Mouse (Mus musculus): ENCODE measurements around the gene Plcb1. TPM values are rescaled to one million over a fixed set of nuclear protein-coding genes. Genes with fewer than 3 reads are reported as not detected.

The Plcb1 gene
- polyA plus RNA-seq, 1 experiment from 2014 or later: 4.4 TPM

GRCm38 (mm10) chr2:134922636-134923375 lies 136.9 kb downstream of the Plcb1 start:
- no peaks in the 10 kb centered on the region for H3K27me3 ChIP-seq (replicated peaks)
- WGBS (ENCODE audit: insufficient replicate concordance): 65% methylated on average over 10 of the region's 10 CpGs
- no peak overlapping the region for H3K4me2 ChIP-seq
- H3K4me3 ChIP-seq: no peak overlapping the region
- no peaks in the 10 kb centered on the region; the same call in 1 of the 2 replicates for H3K4me1 ChIP-seq
- H3K36me3 ChIP-seq: no peaks in the 10 kb centered on the region
- no peak overlapping the region for H3K9ac ChIP-seq
- no peak overlapping the region for H3K27ac ChIP-seq
- no peaks in the 10 kb centered on the region for H3K9me3 ChIP-seq (replicated peaks)
- no peak for ATAC-seq

GRCm38 (mm10) chr2:134924143-134924655 lies 138.3 kb downstream of the Plcb1 start:
- Histone ChIP-seq H3K36me3 (no peaks in the 10 kb centered on the region), H3K27me3 (replicated peaks) (no peaks in the 10 kb centered on the region), H3K9ac (no peak overlapping the region), H3K4me1 (no peaks in the 10 kb centered on the region; the same call in 1 of the 2 replicates), H3K27ac (no peak overlapping the region), H3K4me2 (no peak overlapping the region), H3K9me3 (replicated peaks) (no peaks in the 10 kb centered on the region), H3K4me3 (no peak overlapping the region)
- ATAC-seq: no peak
- WGBS (ENCODE audit: insufficient replicate concordance): 70% methylated on average over 4 of the region's 4 CpGs

- no peaks in the 10 kb centered on the region for H3K27me3 ChIP-seq (replicated peaks)
- no peak overlapping the region for H3K9ac ChIP-seq
- no peaks in the 10 kb centered on the region; the same call in 1 of the 2 replicates for H3K4me1 ChIP-seq
- no peaks in the 10 kb centered on the region for H3K9me3 ChIP-seq (replicated peaks)
- no peak overlapping the region for H3K4me3 ChIP-seq
- no peak for ATAC-seq
- WGBS (ENCODE audit: insufficient replicate concordance): 53% methylated on average over 1 of the region's 1 CpGs
- H3K27ac ChIP-seq: no peak overlapping the region
- no peaks in the 10 kb centered on the region for H3K36me3 ChIP-seq
- H3K4me2 ChIP-seq: no peak overlapping the region
Measured at GRCm38 (mm10) chr2:134926266-134926665, 140.4 kb downstream of the Plcb1 start.

GRCm38 (mm10) chr2:134927072-134927471 lies 141.2 kb downstream of the Plcb1 start:
- no peak overlapping the region for H3K4me2 ChIP-seq
- H3K9me3 ChIP-seq (replicated peaks): no peaks in the 10 kb centered on the region
- no peaks in the 10 kb centered on the region; the same call in 1 of the 2 replicates for H3K4me1 ChIP-seq
- WGBS (ENCODE audit: insufficient replicate concordance): 67% methylated on average over 5 of the region's 5 CpGs
- no peak overlapping the region for H3K27ac ChIP-seq
- ATAC-seq: no peak
- H3K9ac ChIP-seq: no peak overlapping the region
- no peak overlapping the region for H3K4me3 ChIP-seq
- H3K36me3 ChIP-seq: no peaks in the 10 kb centered on the region
- no peaks in the 10 kb centered on the region for H3K27me3 ChIP-seq (replicated peaks)

DNA sequence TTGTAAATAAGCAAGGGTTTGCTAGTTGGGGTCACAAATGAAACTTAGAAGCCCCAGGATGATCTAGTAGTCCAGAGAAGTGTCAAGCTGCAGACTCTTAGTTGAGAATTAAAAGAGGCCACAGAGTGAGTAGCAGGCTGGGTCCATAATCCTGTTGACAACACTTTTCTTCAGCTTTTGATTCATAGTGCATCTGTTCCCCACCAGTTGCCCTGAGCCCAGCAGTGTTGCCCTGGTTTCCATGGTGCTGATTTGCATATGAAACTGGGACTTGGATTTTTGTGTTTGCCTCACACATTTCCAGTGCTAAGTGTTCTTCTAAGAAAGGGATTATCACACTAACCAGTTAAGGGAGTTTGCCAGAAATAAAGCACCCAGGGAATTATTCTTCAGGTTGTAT lies 143.6 kb downstream of the Plcb1 start:
- H3K9me3 ChIP-seq (replicated peaks): no peaks in the 10 kb centered on the region
- ATAC-seq: no peak
- no peak overlapping the region for H3K27ac ChIP-seq
- H3K9ac ChIP-seq: no peak overlapping the region
- no peaks in the 10 kb centered on the region; the same call in 1 of the 2 replicates for H3K4me1 ChIP-seq
- no peak overlapping the region for H3K4me2 ChIP-seq
- no peak overlapping the region for H3K4me3 ChIP-seq
- H3K36me3 ChIP-seq: no peaks in the 10 kb centered on the region
- no peaks in the 10 kb centered on the region for H3K27me3 ChIP-seq (replicated peaks)

- no peak overlapping the region for H3K4me2 ChIP-seq
- H3K27me3 ChIP-seq (replicated peaks): no peaks in the 10 kb centered on the region
- 66% methylated on average over 4 of the region's 4 CpGs for WGBS (ENCODE audit: insufficient replicate concordance)
- H3K36me3 ChIP-seq: no peaks in the 10 kb centered on the region
- H3K9me3 ChIP-seq (replicated peaks): no peaks in the 10 kb centered on the region
- ATAC-seq: no peak
- no peaks in the 10 kb centered on the region; the same call in 1 of the 2 replicates for H3K4me1 ChIP-seq
- H3K27ac ChIP-seq: no peak overlapping the region
- H3K9ac ChIP-seq: no peak overlapping the region
- H3K4me3 ChIP-seq: no peak overlapping the region
Measured at GRCm38 (mm10) chr2:134930961-134931360, 145.1 kb downstream of the Plcb1 start.

DNA sequence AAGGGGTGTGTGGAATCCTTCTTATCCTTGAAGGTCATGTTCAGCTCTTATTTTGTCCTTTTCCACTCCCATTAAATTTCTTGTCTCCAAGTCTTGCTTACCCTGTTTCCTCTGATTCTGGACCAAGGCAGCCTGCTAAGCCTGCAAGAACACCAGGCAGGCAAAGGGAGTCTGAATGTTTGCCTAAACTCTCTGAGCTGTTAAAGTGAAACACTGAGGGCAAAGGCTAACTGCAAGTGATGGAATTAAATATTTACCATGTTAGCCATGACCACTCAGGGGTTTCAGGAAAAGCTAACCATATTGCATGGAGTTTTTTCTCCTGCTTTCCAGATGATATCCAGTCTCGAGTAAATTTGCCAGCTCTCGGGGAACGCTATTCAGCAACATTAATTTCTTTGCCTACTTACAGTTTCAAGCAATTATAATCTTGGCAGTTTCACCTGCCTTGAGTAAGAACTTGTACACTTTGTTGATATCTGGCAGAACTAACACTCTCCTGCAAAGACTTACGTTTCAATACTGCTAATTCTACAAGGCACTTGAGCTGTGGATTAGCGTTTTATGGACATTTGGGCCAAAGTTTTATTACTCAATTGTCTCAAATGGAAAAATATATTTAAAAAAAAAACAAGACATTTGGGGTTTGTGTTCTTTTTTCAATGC lies 146.0 kb downstream of the Plcb1 start:
- no peak overlapping the region for H3K27ac ChIP-seq
- no peaks in the 10 kb centered on the region for H3K36me3 ChIP-seq
- ATAC-seq: no peak
- H3K4me2 ChIP-seq: no peak overlapping the region
- H3K27me3 ChIP-seq (replicated peaks): no peaks in the 10 kb centered on the region
- no peaks in the 10 kb centered on the region for H3K4me1 ChIP-seq
- H3K4me3 ChIP-seq: no peak overlapping the region
- no peak overlapping the region for H3K9ac ChIP-seq
- WGBS (ENCODE audit: insufficient replicate concordance): 69% methylated on average over 5 of the region's 5 CpGs
- no peaks in the 10 kb centered on the region for H3K9me3 ChIP-seq (replicated peaks)

DNA sequence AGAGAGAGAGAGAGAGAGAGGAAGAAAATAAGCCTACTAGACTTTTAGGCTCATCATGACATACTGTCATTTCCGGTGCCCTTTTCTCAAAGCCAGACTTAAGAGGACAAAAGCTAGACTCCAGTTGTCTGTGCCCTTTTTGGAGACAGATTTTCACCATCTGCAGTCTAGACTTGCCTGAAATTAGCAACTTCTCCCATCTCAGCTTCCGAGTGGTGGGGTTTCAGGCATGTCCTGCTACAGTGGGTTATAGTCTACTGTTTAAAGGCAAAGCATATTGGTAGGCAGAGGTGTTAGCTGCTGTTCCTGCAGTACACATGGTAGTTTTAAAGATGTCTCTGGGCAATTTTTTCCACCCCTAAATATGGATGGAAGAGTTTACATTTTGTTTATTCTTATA lies 149.6 kb downstream of the Plcb1 start:
- Histone ChIP-seq H3K4me3 (no peak overlapping the region), H3K9me3 (replicated peaks) (no peaks in the 10 kb centered on the region), H3K9ac (no peak overlapping the region), H3K27ac (no peak overlapping the region), H3K36me3 (no peaks in the 10 kb centered on the region), H3K4me1 (no peaks in the 10 kb centered on the region), H3K4me2 (no peak overlapping the region), H3K27me3 (replicated peaks) (no peaks in the 10 kb centered on the region)
- ATAC-seq: no peak
- WGBS (ENCODE audit: insufficient replicate concordance): 83% methylated on average over 2 of the region's 2 CpGs

DNA sequence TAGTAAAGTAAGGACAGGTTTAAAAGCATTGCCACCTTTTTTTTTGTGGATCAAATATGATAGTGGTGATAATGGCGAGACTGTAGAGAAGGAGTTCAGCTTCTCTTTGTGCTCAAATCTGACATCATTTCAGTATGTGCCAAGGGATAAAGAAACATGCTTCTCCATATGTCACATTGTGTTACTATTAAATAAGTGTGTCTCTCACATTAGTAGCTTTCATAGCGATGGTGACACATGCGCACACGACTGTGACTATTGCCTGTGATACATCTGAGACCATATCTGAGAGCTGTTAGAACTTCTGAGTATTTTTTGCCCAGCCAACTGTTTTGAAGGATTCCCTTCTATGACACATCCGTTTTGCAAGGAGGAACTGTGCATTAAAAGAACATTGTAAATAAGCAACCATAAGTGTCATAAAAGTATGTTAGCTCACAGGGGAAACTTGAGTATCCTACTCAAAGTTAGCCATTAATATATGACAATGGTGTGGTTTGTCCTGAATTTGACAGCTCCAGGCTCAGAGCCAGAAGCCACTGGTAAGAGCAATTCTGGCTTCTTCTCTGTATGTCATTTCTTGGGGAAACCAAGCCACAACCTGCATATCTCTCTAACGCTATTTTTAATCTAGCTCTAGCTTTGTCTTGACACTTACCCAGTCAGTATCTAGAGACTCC lies 150.2 kb downstream of the Plcb1 start:
- Histone ChIP-seq H3K9ac (no peak overlapping the region), H3K27me3 (replicated peaks) (no peaks in the 10 kb centered on the region), H3K4me2 (no peak overlapping the region), H3K27ac (no peak overlapping the region), H3K36me3 (no peaks in the 10 kb centered on the region), H3K4me3 (no peak overlapping the region), H3K9me3 (replicated peaks) (no peaks in the 10 kb centered on the region), H3K4me1 (no peaks in the 10 kb centered on the region)
- no peak for ATAC-seq
- 71% methylated on average over 6 of the region's 6 CpGs for WGBS (ENCODE audit: insufficient replicate concordance)

DNA sequence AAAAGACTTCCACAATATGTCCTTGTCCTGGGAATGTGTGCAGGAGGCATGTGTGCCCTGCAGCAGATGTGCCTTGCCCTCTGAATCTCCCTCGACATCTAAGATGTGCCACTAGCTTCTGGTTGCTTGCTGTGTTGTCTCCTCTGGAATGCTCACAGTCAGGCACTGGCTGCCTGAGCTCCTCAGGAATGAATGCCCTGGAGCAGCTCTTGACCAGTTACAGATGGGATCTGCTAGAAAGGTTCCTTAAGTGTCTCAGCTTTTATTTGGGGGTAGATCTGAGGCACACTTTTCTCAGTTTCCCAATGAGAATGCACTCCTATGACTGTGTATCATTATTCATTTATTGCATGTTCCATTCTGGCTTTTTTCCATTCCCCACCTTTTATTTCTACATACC lies 151.8 kb downstream of the Plcb1 start:
- WGBS (ENCODE audit: insufficient replicate concordance): 38% methylated on average over 1 of the region's 1 CpGs
- no peak for ATAC-seq

GRCm38 (mm10) chr2:134942039-134942438 lies 156.2 kb downstream of the Plcb1 start:
- no peak overlapping the region for H3K27ac ChIP-seq
- 77% methylated on average over 4 of the region's 4 CpGs for WGBS (ENCODE audit: insufficient replicate concordance)
- H3K36me3 ChIP-seq: no peaks in the 10 kb centered on the region
- H3K27me3 ChIP-seq (replicated peaks): no peaks in the 10 kb centered on the region
- no peaks in the 10 kb centered on the region for H3K4me1 ChIP-seq
- no peak for ATAC-seq
- no peak overlapping the region for H3K4me2 ChIP-seq
- no peak overlapping the region for H3K9ac ChIP-seq
- H3K4me3 ChIP-seq: no peak overlapping the region
- no peaks in the 10 kb centered on the region for H3K9me3 ChIP-seq (replicated peaks)

More for the DNA sequence above, 151.8 kb downstream of the Plcb1 start:
- Histone ChIP-seq H3K9me3 (replicated peaks) (no peaks in the 10 kb centered on the region), H3K4me3 (no peak overlapping the region), H3K4me2 (no peak overlapping the region), H3K27ac (no peak overlapping the region), H3K27me3 (replicated peaks) (no peaks in the 10 kb centered on the region), H3K9ac (no peak overlapping the region), H3K36me3 (no peaks in the 10 kb centered on the region), H3K4me1 (no peaks in the 10 kb centered on the region)

DNA sequence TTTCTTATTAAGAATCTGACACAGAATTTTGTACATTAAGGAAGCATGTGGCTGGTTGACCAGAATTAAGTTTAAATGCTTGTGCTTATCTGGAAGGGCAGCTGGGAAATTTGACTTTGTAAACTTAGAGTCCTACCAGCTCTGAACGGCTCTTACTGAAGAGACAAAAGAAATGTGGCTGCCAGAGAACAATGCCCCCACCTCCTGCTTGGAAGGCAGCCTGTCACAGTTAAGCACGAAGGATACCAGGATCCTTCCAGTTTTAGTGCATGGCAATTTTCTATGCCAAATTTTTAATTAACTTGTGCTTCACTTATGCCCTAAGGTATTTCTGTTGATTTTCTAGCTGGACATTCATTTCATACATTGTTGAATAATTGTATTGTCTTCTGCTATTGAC lies 157.1 kb downstream of the Plcb1 start:
- no peaks in the 10 kb centered on the region for H3K27me3 ChIP-seq (replicated peaks)
- H3K9me3 ChIP-seq (replicated peaks): no peaks in the 10 kb centered on the region
- ATAC-seq: no peak
- WGBS (ENCODE audit: insufficient replicate concordance): 36% methylated on average over 2 of the region's 2 CpGs
- H3K9ac ChIP-seq: no peak overlapping the region
- H3K27ac ChIP-seq: no peak overlapping the region
- no peaks in the 10 kb centered on the region for H3K4me1 ChIP-seq
- no peak overlapping the region for H3K4me3 ChIP-seq
- H3K4me2 ChIP-seq: no peak overlapping the region
- no peaks in the 10 kb centered on the region for H3K36me3 ChIP-seq
